Mouse (Mus musculus): ENCODE data around the gene Slc13a4. TPM values are rescaled to one million over a fixed set of nuclear protein-coding genes. Genes with fewer than 3 reads are reported as not detected.

Gene Slc13a4
- polyA plus RNA-seq, 1 experiment from 2014 or later = 0.34 TPM

GRCm38 (mm10) chr6:35271094-35271855, 36.7 kb downstream of the Slc13a4 start:
- WGBS = 83% methylated on average over 12 of the region's 12 CpGs

GRCm38 (mm10) chr6:35269643-35270042, 38.3 kb downstream of the Slc13a4 start:
- no peaks in the 10 kb centered on the region for H3K4me1 ChIP-seq (ENCODE audit: control insufficient read depth, insufficient read depth, low read length)
- WGBS = 75% methylated on average over 13 of the region's 13 CpGs
- ATAC-seq (ENCODE audit: insufficient read depth, low FRiP score) = no peak
- no peak overlapping the region for H3K4me3 ChIP-seq (replicated peaks; ENCODE audit: low read length)
- H3K27ac ChIP-seq (ENCODE audit: low read length) = no peak overlapping the region
- no peak overlapping the region for H3K4me2 ChIP-seq (ENCODE audit: low read depth, low read length)
- H3K9ac ChIP-seq (ENCODE audit: low read length) = no peak overlapping the region
- H3K36me3 ChIP-seq (ENCODE audit: control insufficient read depth, insufficient read depth, low read length) = no peaks in the 10 kb centered on the region
- H3K27me3 ChIP-seq (ENCODE audit: control insufficient read depth, insufficient read depth, low read length) = no peaks in the 10 kb centered on the region
- 0 out of 2 replicates have a peak, but pooled peaks cover 2% of the 10 kb centered on the region for H3K9me3 ChIP-seq (replicated peaks; ENCODE audit: control insufficient read depth, low read length)

More at GRCm38 (mm10) chr6:35271094-35271855, 36.7 kb downstream of the Slc13a4 start:
- ATAC-seq (ENCODE audit: insufficient read depth, low FRiP score) = no peak
- H3K27me3 ChIP-seq (ENCODE audit: control insufficient read depth, insufficient read depth, low read length) = no peaks in the 10 kb centered on the region
- H3K9ac ChIP-seq (ENCODE audit: low read length) = no peak overlapping the region
- H3K27ac ChIP-seq (ENCODE audit: low read length) = no peak overlapping the region
- H3K4me2 ChIP-seq (ENCODE audit: low read depth, low read length) = no peak overlapping the region
- H3K4me1 ChIP-seq (ENCODE audit: control insufficient read depth, insufficient read depth, low read length) = no peaks in the 10 kb centered on the region
- no peak overlapping the region for H3K4me3 ChIP-seq (replicated peaks; ENCODE audit: low read length)
- H3K36me3 ChIP-seq (ENCODE audit: control insufficient read depth, insufficient read depth, low read length) = no peaks in the 10 kb centered on the region
- 0 out of 2 replicates have a peak, but pooled peaks cover 2% of the 10 kb centered on the region for H3K9me3 ChIP-seq (replicated peaks; ENCODE audit: control insufficient read depth, low read length)

GRCm38 (mm10) chr6:35268711-35269110, 39.2 kb downstream of the Slc13a4 start:
- Histone ChIP-seq H3K9ac (ENCODE audit: low read length) (no peak overlapping the region), H3K27ac (ENCODE audit: low read length) (no peak overlapping the region), H3K36me3 (ENCODE audit: control insufficient read depth, insufficient read depth, low read length) (no peaks in the 10 kb centered on the region), H3K9me3 (replicated peaks; ENCODE audit: control insufficient read depth, low read length) (0 out of 2 replicates have a peak, but pooled peaks cover 2% of the 10 kb centered on the region), H3K4me2 (ENCODE audit: low read depth, low read length) (no peak overlapping the region), H3K4me3 (replicated peaks; ENCODE audit: low read length) (no peak overlapping the region), H3K27me3 (ENCODE audit: control insufficient read depth, insufficient read depth, low read length) (no peaks in the 10 kb centered on the region), H3K4me1 (ENCODE audit: control insufficient read depth, insufficient read depth, low read length) (no peaks in the 10 kb centered on the region)
- WGBS = 94% methylated on average over 13 of the region's 13 CpGs
- no peak for ATAC-seq (ENCODE audit: insufficient read depth, low FRiP score)

GRCm38 (mm10) chr6:35265580-35266278, 42.2 kb downstream of the Slc13a4 start:
- Histone ChIP-seq H3K9ac (ENCODE audit: low read length) (no peak overlapping the region), H3K27me3 (ENCODE audit: control insufficient read depth, insufficient read depth, low read length) (no peaks in the 10 kb centered on the region), H3K4me3 (replicated peaks; ENCODE audit: low read length) (no peak overlapping the region), H3K4me1 (ENCODE audit: control insufficient read depth, insufficient read depth, low read length) (no peaks in the 10 kb centered on the region), H3K36me3 (ENCODE audit: control insufficient read depth, insufficient read depth, low read length) (0 out of 2 replicates have a peak, but pooled peaks cover 4% of the 10 kb centered on the region), H3K27ac (ENCODE audit: low read length) (no peak overlapping the region), H3K4me2 (ENCODE audit: low read depth, low read length) (no peak overlapping the region), H3K9me3 (replicated peaks; ENCODE audit: control insufficient read depth, low read length) (0 out of 2 replicates have a peak, but pooled peaks cover 2% of the 10 kb centered on the region)
- WGBS = 77% methylated on average over 15 of the region's 15 CpGs
- no peak for ATAC-seq (ENCODE audit: insufficient read depth, low FRiP score)

- ATAC-seq (ENCODE audit: insufficient read depth, low FRiP score) = no peak
- Histone ChIP-seq H3K4me3 (replicated peaks; ENCODE audit: low read length) (no peak overlapping the region), H3K4me1 (ENCODE audit: control insufficient read depth, insufficient read depth, low read length) (peaks cover 15% of the 10 kb centered on the region; the same call in 1 of the 2 replicates), H3K36me3 (ENCODE audit: control insufficient read depth, insufficient read depth, low read length) (0 out of 2 replicates have a peak, but pooled peaks cover 4% of the 10 kb centered on the region), H3K4me2 (ENCODE audit: low read depth, low read length) (no peak overlapping the region), H3K27me3 (ENCODE audit: control insufficient read depth, insufficient read depth, low read length) (no peaks in the 10 kb centered on the region), H3K9ac (ENCODE audit: low read length) (no peak overlapping the region), H3K9me3 (replicated peaks; ENCODE audit: control insufficient read depth, low read length) (no peaks in the 10 kb centered on the region), H3K27ac (ENCODE audit: low read length) (no peak overlapping the region)
- WGBS = 78% methylated on average over 7 of the region's 7 CpGs
Observed at GRCm38 (mm10) chr6:35260531-35260930, 47.4 kb downstream of the Slc13a4 start.

- Histone ChIP-seq H3K27ac (ENCODE audit: low read length) (no peak overlapping the region), H3K4me1 (ENCODE audit: control insufficient read depth, insufficient read depth, low read length) (peaks cover 25% of the 10 kb centered on the region), H3K9ac (ENCODE audit: low read length) (no peak overlapping the region), H3K4me3 (replicated peaks; ENCODE audit: low read length) (no peak overlapping the region), H3K4me2 (ENCODE audit: low read depth, low read length) (no peak overlapping the region), H3K27me3 (ENCODE audit: control insufficient read depth, insufficient read depth, low read length) (no peaks in the 10 kb centered on the region), H3K9me3 (replicated peaks; ENCODE audit: control insufficient read depth, low read length) (no peaks in the 10 kb centered on the region), H3K36me3 (ENCODE audit: control insufficient read depth, insufficient read depth, low read length) (0 out of 2 replicates have a peak, but pooled peaks cover 4% of the 10 kb centered on the region)
- WGBS = 70% methylated on average over 5 of the region's 5 CpGs
- no peak for ATAC-seq (ENCODE audit: insufficient read depth, low FRiP score)
Observed at GRCm38 (mm10) chr6:35259526-35259925, 48.4 kb downstream of the Slc13a4 start.

GRCm38 (mm10) chr6:35258922-35259321, 49.0 kb downstream of the Slc13a4 start:
- H3K9me3 ChIP-seq (replicated peaks; ENCODE audit: control insufficient read depth, low read length) = no peaks in the 10 kb centered on the region
- no peak overlapping the region for H3K4me3 ChIP-seq (replicated peaks; ENCODE audit: low read length)
- H3K27ac ChIP-seq (ENCODE audit: low read length) = no peak overlapping the region
- no peak for ATAC-seq (ENCODE audit: insufficient read depth, low FRiP score)
- no peak overlapping the region for H3K9ac ChIP-seq (ENCODE audit: low read length)
- H3K4me2 ChIP-seq (ENCODE audit: low read depth, low read length) = no peak overlapping the region
- no peaks in the 10 kb centered on the region for H3K27me3 ChIP-seq (ENCODE audit: control insufficient read depth, insufficient read depth, low read length)
- H3K4me1 ChIP-seq (ENCODE audit: control insufficient read depth, insufficient read depth, low read length) = peaks cover 31% of the 10 kb centered on the region
- H3K36me3 ChIP-seq (ENCODE audit: control insufficient read depth, insufficient read depth, low read length) = 0 out of 2 replicates have a peak, but pooled peaks cover 4% of the 10 kb centered on the region
- 98% methylated on average over 2 of the region's 2 CpGs for WGBS

- Histone ChIP-seq H3K27me3 (ENCODE audit: control insufficient read depth, insufficient read depth, low read length) (no peaks in the 10 kb centered on the region), H3K4me2 (ENCODE audit: low read depth, low read length) (no peak overlapping the region), H3K36me3 (ENCODE audit: control insufficient read depth, insufficient read depth, low read length) (0 out of 2 replicates have a peak, but pooled peaks cover under 1% of the 10 kb centered on the region), H3K27ac (ENCODE audit: low read length) (no peak overlapping the region), H3K9ac (ENCODE audit: low read length) (no peak overlapping the region), H3K4me1 (ENCODE audit: control insufficient read depth, insufficient read depth, low read length) (peaks cover 38% of the 10 kb centered on the region), H3K9me3 (replicated peaks; ENCODE audit: control insufficient read depth, low read length) (no peaks in the 10 kb centered on the region), H3K4me3 (replicated peaks; ENCODE audit: low read length) (no peak overlapping the region)
- no peak for ATAC-seq (ENCODE audit: insufficient read depth, low FRiP score)
- WGBS = 85% methylated on average over 13 of the region's 13 CpGs
Observed at GRCm38 (mm10) chr6:35257626-35258190, 50.2 kb downstream of the Slc13a4 start.

- Histone ChIP-seq H3K27ac (ENCODE audit: low read length) (no peak overlapping the region), H3K4me2 (ENCODE audit: low read depth, low read length) (no peak overlapping the region), H3K36me3 (ENCODE audit: control insufficient read depth, insufficient read depth, low read length) (no peaks in the 10 kb centered on the region), H3K9me3 (replicated peaks; ENCODE audit: control insufficient read depth, low read length) (no peaks in the 10 kb centered on the region), H3K9ac (ENCODE audit: low read length) (no peak overlapping the region), H3K4me1 (ENCODE audit: control insufficient read depth, insufficient read depth, low read length) (peaks cover 38% of the 10 kb centered on the region), H3K4me3 (replicated peaks; ENCODE audit: low read length) (no peak overlapping the region), H3K27me3 (ENCODE audit: control insufficient read depth, insufficient read depth, low read length) (no peaks in the 10 kb centered on the region)
- WGBS = 63% methylated on average over 7 of the region's 7 CpGs
- ATAC-seq (ENCODE audit: insufficient read depth, low FRiP score) = no peak
Observed at GRCm38 (mm10) chr6:35256691-35257090, 51.2 kb downstream of the Slc13a4 start.
